Mouse (Mus musculus) midbrain, postnatal 0 days (tissue): ENCODE measurements at regions not wholly inside any gene's neighbourhood (a gene's known extent, or its start where the extent isn't known, plus 50 kb on each side); places are given as distances from the start of the nearest gene placed in this dataset.
A peak's percentile ranks its signal among the peaks of the same experiment; 100 is the strongest.

ENCODE experiments used
- ATAC-seq: fragments of 200-750 bp; cut with Nextera tagmentation; 2 replicates; pipeline ENCODE4 v1.8.0; 2017; ENCODE audit warnings: moderate number of reproducible peaks, mild to moderate bottlenecking, moderate TSS enrichment, moderate library complexity; ENCODE audit not compliant: low FRiP score
- DNase-seq: peaks from one replicate; pipeline ENCODE4 v3.0.0-alpha.2; 2015; ENCODE audit warnings: low spot score
- H3K27ac ChIP-seq: fragments of 300-500 bp; sonication (generic); 2 replicates; pipeline ENCODE4 v1.5.1; 2014; ENCODE audit warnings: low read depth, mild to moderate bottlenecking, low read length, mixed read lengths
- H3K27me3 ChIP-seq: fragments of 300-500 bp; sonication (generic); 2 replicates; pipeline ENCODE4 v1.6.1; 2014; ENCODE audit warnings: low read length, control low read depth, mixed read lengths; ENCODE audit not compliant: insufficient read depth
- H3K36me3 ChIP-seq: fragments of 300-500 bp; sonication (generic); 2 replicates; pipeline ENCODE4 v1.6.1; 2014; ENCODE audit warnings: low read length, control low read depth, mixed read lengths; ENCODE audit not compliant: insufficient read depth
- H3K4me1 ChIP-seq: fragments of 300-500 bp; sonication (generic); 2 replicates; pipeline ENCODE4 v1.6.1; 2014; ENCODE audit warnings: mild to moderate bottlenecking, control low read depth, antibody characterized with exemption, low read length, mixed read lengths; ENCODE audit not compliant: insufficient read depth
- H3K4me2 ChIP-seq: fragments of 300-500 bp; sonication (generic); 2 replicates; pipeline ENCODE4 v1.6.1; 2014; ENCODE audit warnings: low read depth, mild to moderate bottlenecking, low read length, mixed read lengths; ENCODE audit not compliant: poor library complexity, severe bottlenecking
- H3K4me3 ChIP-seq: fragments of 300-500 bp; sonication (generic); 2 replicates; pipeline ENCODE4 v1.5.1; 2014; ENCODE audit warnings: low read depth, mild to moderate bottlenecking, low read length, moderate library complexity
- H3K9ac ChIP-seq: fragments of 300-500 bp; sonication (generic); replicated peaks from 2 replicates; pipeline ENCODE4 v1.6.1; 2014; ENCODE audit warnings: mild to moderate bottlenecking, low read length, moderate library complexity, mixed read lengths; ENCODE audit not compliant: poor library complexity, severe bottlenecking
- H3K9me3 ChIP-seq: fragments of 300-500 bp; sonication (generic); 2 replicates; pipeline ENCODE4 v1.6.1; 2016; ENCODE audit warnings: low read length, control low read depth
- CTCF ChIP-seq: IDR thresholded peaks from 2 replicates; pipeline ENCODE4 v1.5.1; 2016; ENCODE audit warnings: antibody characterized with exemption, mild to moderate bottlenecking
- WGBS: fragments of 180-500 bp; shearing (Covaris S2); extraction: QIAGEN DNeasy Blood & Tissue Kit; methylation state at CpG from one replicate; pipeline ENCODE4 v1.1.7; 2014; 5-methylcytosine and 5-hydroxymethylcytosine counted together

DNA sequence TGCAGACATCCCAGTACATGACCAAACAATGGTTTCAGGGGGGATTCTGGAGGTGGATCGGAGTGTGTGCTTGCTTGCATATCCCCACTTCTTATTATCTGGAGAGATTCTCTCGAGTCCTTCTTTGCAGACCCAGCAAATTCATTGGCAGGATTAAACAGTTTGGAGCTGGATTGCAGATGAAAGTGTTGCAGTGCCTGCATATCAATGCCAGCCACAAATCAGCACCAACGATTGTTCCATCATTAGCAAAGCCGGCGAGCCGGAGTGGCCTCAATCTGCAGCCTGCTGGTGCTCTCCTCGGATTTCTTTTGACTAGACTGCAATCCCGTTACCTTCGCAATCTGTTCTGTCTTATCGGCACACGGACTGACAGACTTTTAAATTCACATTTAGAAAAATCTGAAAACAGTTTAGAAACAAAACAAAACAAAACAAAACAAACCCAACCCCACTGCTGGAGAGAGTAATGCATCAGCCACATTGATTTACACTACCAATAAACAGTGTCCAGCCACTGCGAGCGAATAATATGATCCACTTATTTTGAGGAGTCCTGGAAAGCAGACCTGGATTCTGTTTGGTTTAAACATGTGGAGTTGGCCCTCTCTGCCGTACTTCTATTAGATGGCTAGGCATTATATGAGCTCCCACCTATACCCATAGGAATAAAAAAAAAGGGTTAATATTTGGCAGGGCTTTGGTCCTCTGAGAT lies 69.9 kb upstream of the Tet2 start:
- peaks cover 3% of the 10 kb centered on the region; the same call in 1 of the 2 replicates for H3K4me1 ChIP-seq
- WGBS: 12% methylated on average over 14 of the region's 14 CpGs
- no peaks in the 10 kb centered on the region for H3K27me3 ChIP-seq
- peak overlapping the region; percentile 1; the same call in 1 of the 2 replicates for H3K9ac ChIP-seq
- no peak for TF ChIP-seq CTCF
- ATAC-seq: peak; percentile 54; the same call in 1 of the 2 replicates
- DNase-seq: peak; percentile 37
- peak overlapping the region; percentile 47 for H3K4me2 ChIP-seq
- H3K9me3 ChIP-seq: no peaks in the 10 kb centered on the region
- H3K4me3 ChIP-seq: peak overlapping the region; percentile 28
- peak overlapping the region; percentile 64 for H3K27ac ChIP-seq
- H3K36me3 ChIP-seq: no peaks in the 10 kb centered on the region

- Histone ChIP-seq H3K36me3 (no peaks in the 10 kb centered on the region), H3K27ac (no peak overlapping the region), H3K27me3 (no peaks in the 10 kb centered on the region), H3K4me2 (no peak overlapping the region), H3K9me3 (no peaks in the 10 kb centered on the region), H3K9ac (no peak overlapping the region), H3K4me1 (peaks cover 3% of the 10 kb centered on the region; the same call in 1 of the 2 replicates), H3K4me3 (no peak overlapping the region)
- no peak for TF ChIP-seq CTCF
- ATAC-seq (no peak), DNase-seq (no peak)
- WGBS: 19% methylated on average over 2 of the region's 2 CpGs
These were observed 72.1 kb upstream of the Tet2 start for GRCm38 (mm10) chr3:133617036-133617435.

DNA sequence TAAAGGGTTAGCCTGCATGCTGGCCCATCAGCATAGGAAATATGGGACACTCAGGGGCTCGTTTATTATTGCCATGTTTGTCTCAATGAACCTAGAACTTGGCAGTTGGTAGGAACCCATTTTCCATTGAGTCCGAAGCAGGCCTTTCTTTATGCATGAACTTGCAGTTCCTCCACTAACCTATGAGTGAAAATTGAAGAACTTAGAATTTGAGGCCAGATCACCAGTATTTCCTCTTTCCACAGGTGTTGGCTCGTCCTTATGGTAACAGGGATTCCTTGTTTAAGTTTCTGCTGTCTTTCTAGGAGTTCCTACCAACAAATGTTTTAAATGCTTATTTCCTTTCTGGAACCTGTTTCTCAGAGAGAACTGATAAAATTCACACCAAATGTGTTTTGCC lies 73.6 kb upstream of the Tet2 start:
- DNase-seq (no peak), ATAC-seq (no peak)
- Histone ChIP-seq H3K27ac (no peak overlapping the region), H3K27me3 (no peaks in the 10 kb centered on the region), H3K9ac (no peak overlapping the region), H3K4me1 (peaks cover 3% of the 10 kb centered on the region; the same call in 1 of the 2 replicates), H3K36me3 (no peaks in the 10 kb centered on the region), H3K9me3 (no peaks in the 10 kb centered on the region), H3K4me2 (no peak overlapping the region), H3K4me3 (no peak overlapping the region)
- no peak for TF ChIP-seq CTCF
- 94% methylated on average over 3 of the region's 3 CpGs for WGBS

- H3K36me3 ChIP-seq: no peaks in the 10 kb centered on the region
- 64% methylated on average over 9 of the region's 9 CpGs for WGBS
- no peak for ATAC-seq
These were observed 78.3 kb upstream of the Tet2 start for GRCm38 (mm10) chr3:133623201-133623744.

DNA sequence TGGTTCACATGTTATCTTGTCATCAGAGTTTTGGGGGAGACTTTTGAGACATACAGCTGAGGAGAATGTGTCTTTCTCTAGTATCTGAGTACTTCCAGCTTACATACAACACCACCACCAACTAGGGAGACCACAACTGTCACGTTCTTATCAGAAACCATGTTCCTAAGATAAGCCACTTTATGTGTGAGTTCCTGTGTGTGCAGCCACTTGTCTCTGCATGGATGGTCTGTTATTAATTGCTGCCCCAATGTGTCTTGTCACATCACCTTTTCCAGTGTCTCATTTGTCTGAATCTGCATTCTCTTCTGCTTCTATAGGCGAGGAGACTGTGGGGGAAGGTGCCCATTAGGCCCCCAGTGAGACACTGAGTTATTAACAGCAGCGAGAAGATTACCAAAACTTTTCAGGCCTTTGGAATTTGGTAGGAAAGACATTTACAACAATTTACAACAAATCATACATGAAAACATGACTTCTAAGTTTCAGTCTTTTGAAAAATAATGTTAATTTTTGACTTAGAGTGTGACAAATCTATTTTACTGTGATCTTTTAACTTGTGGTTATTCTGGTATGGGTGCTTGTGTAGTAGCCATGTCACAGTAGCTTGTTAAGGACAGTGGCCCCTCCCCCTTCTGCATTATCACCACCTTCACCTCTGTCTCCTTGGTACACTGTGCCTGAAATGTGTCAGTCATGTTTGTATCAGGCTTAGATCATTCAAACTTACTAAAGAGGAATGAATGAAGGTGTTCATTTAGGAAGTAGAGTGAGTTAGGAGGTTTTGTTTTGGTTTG lies 79.3 kb upstream of the Tet2 start:
- 83% methylated on average over 3 of the region's 3 CpGs for WGBS
- no peak overlapping the region for H3K4me2 ChIP-seq
- H3K36me3 ChIP-seq: no peaks in the 10 kb centered on the region
- H3K9ac ChIP-seq: no peak overlapping the region
- no peak overlapping the region for H3K27ac ChIP-seq
- DNase-seq: no peak
- TF ChIP-seq CTCF: no peak
- H3K27me3 ChIP-seq: no peaks in the 10 kb centered on the region
- no peak overlapping the region for H3K4me3 ChIP-seq
- no peak for ATAC-seq
- no peaks in the 10 kb centered on the region for H3K4me1 ChIP-seq
- no peaks in the 10 kb centered on the region for H3K9me3 ChIP-seq

More at GRCm38 (mm10) chr3:133623201-133623744, 78.3 kb upstream of the Tet2 start:
- no peaks in the 10 kb centered on the region for H3K27me3 ChIP-seq
- no peak overlapping the region for H3K4me2 ChIP-seq
- H3K4me3 ChIP-seq: no peak overlapping the region
- no peak for TF ChIP-seq CTCF
- no peaks in the 10 kb centered on the region for H3K4me1 ChIP-seq
- H3K9me3 ChIP-seq: no peaks in the 10 kb centered on the region
- H3K27ac ChIP-seq: no peak overlapping the region
- no peak overlapping the region for H3K9ac ChIP-seq
- DNase-seq: no peak

DNA sequence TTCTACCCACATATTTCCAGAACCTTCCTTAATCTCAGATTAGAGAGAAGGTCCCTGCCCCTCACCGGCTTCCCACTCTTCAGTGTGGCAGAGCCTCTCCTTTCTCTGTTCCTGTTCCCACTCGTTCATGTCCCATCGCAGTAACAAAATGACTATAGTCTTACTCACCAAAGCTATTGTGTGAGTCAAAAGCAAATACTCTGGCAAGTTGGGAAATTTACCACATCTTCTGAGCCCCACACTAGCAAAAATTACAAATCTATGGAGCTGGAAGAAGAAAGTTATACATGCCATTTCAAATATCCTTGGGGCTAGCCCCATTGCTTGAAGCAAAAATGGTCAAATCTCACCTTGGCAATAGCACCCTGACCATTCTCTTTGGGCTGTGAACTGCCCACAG lies 80.1 kb upstream of the Tet2 start:
- Histone ChIP-seq H3K4me3 (no peak overlapping the region), H3K27me3 (no peaks in the 10 kb centered on the region), H3K9me3 (no peaks in the 10 kb centered on the region), H3K36me3 (no peaks in the 10 kb centered on the region), H3K4me1 (no peaks in the 10 kb centered on the region), H3K27ac (no peak overlapping the region), H3K9ac (no peak overlapping the region), H3K4me2 (no peak overlapping the region)
- TF ChIP-seq CTCF: no peak
- DNase-seq (no peak), ATAC-seq (no peak)
- 91% methylated on average over 3 of the region's 3 CpGs for WGBS
